Mouse (Mus musculus): ENCODE measurements around the gene Olfr68. TPM values are rescaled to one million over a fixed set of nuclear protein-coding genes. Genes with fewer than 3 reads are reported as not detected.
"Not testable (repeated sequence)": the region's sequence is repeated elsewhere in the genome, so short reads cannot be mapped to it uniquely, and the experiment has no call there.

The Olfr68 gene
- total and polyA plus RNA-seq, 2 experiments from 2014 or later = not detected

DNA sequence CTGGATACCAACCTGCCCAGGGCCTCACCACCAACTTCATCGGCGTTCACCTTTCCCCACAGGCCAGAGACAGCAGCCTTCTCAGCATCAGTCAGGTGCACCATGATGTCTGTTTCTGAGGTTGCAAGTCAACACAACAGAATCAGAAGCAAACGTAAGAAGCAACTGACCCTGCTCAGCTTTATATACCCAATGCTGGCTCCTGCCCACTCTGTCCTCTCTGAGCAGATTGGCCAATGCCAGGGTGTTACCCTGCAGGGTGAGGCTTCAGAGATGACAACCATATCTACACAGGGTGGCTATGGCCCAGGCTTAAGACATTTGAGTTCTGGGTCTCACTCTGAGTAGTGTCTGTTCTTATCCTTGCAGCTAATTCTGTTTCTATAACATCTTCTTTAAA, 34.3 kb upstream of the Olfr68 start, which contains the start of gene Hbb-bt:
Gene Hbb-bt, minus strand, starts transcription at position 231 of the 400 bp plus-strand sequence.
- Histone ChIP-seq H3K9ac (replicated peaks; ENCODE audit: low read length, poor library complexity, severe bottlenecking) (no peak within 1 kb of the TSS), H3K27ac (ENCODE audit: low read depth, low read length) (no peak within 1 kb of the TSS), H3K4me1 (ENCODE audit: insufficient read depth, low read length) (no peaks in the 10 kb centered on the region), H3K4me3 (ENCODE audit: low read depth, low read length) (no peak within 1 kb of the TSS), H3K4me2 (ENCODE audit: low read depth, low read length, poor library complexity, severe bottlenecking) (no peak within 1 kb of the TSS), H3K27me3 (ENCODE audit: insufficient read depth, low read length) (no peaks in the 10 kb centered on the region), H3K36me3 (ENCODE audit: insufficient read depth, low read length) (no peaks in the 10 kb centered on the region), H3K9me3 (ENCODE audit: low read length) (no peaks in the 10 kb centered on the region)
- DNase-seq (ENCODE audit: low spot score) = no peak
- no peak for TF ChIP-seq CTCF (IDR thresholded peaks at IDR 0.05)
- ATAC-seq (ENCODE audit: low FRiP score) = no peak
- 96% methylated on average over 2 of the region's 3 CpGs for WGBS

DNA sequence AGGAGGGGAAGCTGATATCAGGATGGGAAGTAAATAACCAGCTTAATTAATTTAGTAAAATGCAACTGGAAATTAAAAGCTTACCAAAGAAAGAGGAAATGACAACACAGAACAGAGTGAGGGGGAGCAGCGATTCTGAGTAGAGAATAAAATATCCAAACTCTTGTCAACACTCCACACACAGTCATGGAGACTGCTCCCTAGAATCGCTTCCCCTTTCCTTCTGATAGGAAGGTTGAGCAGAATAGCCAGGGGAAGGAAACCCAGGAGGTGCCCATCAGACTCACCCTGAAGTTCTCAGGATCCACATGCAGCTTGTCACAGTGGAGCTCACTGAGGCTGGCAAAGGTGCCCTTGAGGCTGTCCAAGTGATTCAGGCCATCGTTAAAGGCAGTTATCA, 33.7 kb upstream of the Olfr68 start:
- not testable (repeated sequence) for H3K9ac ChIP-seq (replicated peaks; ENCODE audit: low read length, poor library complexity, severe bottlenecking); H3K27ac ChIP-seq (ENCODE audit: low read depth, low read length); ATAC-seq (ENCODE audit: low FRiP score); H3K27me3 ChIP-seq (ENCODE audit: insufficient read depth, low read length); H3K4me3 ChIP-seq (ENCODE audit: low read depth, low read length); H3K4me1 ChIP-seq (ENCODE audit: insufficient read depth, low read length); H3K4me2 ChIP-seq (ENCODE audit: low read depth, low read length, poor library complexity, severe bottlenecking); H3K9me3 ChIP-seq (ENCODE audit: low read length); DNase-seq (ENCODE audit: low spot score); H3K36me3 ChIP-seq (ENCODE audit: insufficient read depth, low read length)
- no CpG with 5 or more reads among the region's 3 CpGs for WGBS

DNA sequence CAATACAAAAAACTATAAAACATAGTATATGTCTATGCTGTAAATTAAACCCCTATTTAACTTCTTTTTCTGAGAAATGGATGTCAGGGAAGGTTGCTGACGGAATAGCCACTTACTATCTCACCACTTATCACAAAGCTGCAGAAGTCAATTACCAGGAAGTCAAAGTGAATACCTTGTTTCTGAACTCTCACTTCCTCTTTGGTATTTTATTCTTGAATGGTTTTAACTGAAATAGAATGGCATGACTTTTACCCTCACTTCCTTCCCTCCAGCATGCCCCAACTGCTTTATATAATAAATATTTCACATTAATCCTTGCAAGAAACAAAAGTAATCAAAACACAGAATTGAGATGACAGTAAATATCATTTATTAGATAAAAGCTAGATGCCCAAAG, 32.7 kb upstream of the Olfr68 start:
- no peak for ATAC-seq (ENCODE audit: low FRiP score)
- 52% methylated on average over 1 of the region's 1 CpGs for WGBS
- TF ChIP-seq CTCF (IDR thresholded peaks at IDR 0.05) = no peak

DNA sequence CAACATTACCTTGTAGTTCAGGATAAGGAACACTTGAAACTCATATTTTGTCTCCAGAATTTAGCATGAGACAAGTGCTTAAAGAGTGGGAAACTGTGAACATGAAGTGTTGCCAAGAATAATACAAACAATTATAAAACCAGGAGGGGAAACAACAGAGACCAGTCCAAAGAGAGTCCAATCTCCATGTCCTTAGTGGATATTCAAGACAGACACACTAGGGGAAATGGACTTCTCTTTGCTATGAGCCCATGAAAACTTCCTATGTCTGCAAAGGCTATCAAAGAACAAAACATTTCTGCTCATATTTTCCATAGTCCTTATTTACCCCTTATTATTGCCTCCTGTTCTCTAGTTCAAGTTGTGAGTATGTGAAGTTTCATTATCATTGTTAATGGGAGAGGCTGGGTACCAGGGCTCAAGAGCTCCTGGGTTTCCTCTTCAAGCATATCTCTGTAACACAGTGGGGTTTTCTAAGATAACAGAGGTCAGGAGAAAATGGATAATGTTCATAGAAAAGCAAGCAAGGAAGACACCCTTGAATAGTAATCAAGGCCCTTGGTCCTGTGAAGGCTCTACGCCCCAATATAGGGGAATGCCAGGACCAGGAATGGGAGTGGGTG, 31.8 kb upstream of the Olfr68 start:
- Histone ChIP-seq H3K9me3 (ENCODE audit: low read length) (no peaks in the 10 kb centered on the region), H3K36me3 (ENCODE audit: insufficient read depth, low read length) (no peaks in the 10 kb centered on the region), H3K4me1 (ENCODE audit: insufficient read depth, low read length) (no peaks in the 10 kb centered on the region), H3K9ac (replicated peaks; ENCODE audit: low read length, poor library complexity, severe bottlenecking) (no peak overlapping the region), H3K4me2 (ENCODE audit: low read depth, low read length, poor library complexity, severe bottlenecking) (no peak overlapping the region), H3K27ac (ENCODE audit: low read depth, low read length) (no peak overlapping the region), H3K4me3 (ENCODE audit: low read depth, low read length) (no peak overlapping the region), H3K27me3 (ENCODE audit: insufficient read depth, low read length) (no peaks in the 10 kb centered on the region)
- TF ChIP-seq CTCF (IDR thresholded peaks at IDR 0.05) = no peak
- no peak for DNase-seq (ENCODE audit: low spot score)
- 81% methylated on average over 1 of the region's 1 CpGs for WGBS
- no peak for ATAC-seq (ENCODE audit: low FRiP score)

More for the DNA sequence above, 32.7 kb upstream of the Olfr68 start:
- Histone ChIP-seq H3K4me1 (ENCODE audit: insufficient read depth, low read length) (no peaks in the 10 kb centered on the region), H3K27me3 (ENCODE audit: insufficient read depth, low read length) (no peaks in the 10 kb centered on the region), H3K36me3 (ENCODE audit: insufficient read depth, low read length) (no peaks in the 10 kb centered on the region), H3K4me3 (ENCODE audit: low read depth, low read length) (no peak overlapping the region), H3K9me3 (ENCODE audit: low read length) (no peaks in the 10 kb centered on the region), H3K27ac (ENCODE audit: low read depth, low read length) (no peak overlapping the region), H3K4me2 (ENCODE audit: low read depth, low read length, poor library complexity, severe bottlenecking) (no peak overlapping the region), H3K9ac (replicated peaks; ENCODE audit: low read length, poor library complexity, severe bottlenecking) (no peak overlapping the region)
- no peak for DNase-seq (ENCODE audit: low spot score)

DNA sequence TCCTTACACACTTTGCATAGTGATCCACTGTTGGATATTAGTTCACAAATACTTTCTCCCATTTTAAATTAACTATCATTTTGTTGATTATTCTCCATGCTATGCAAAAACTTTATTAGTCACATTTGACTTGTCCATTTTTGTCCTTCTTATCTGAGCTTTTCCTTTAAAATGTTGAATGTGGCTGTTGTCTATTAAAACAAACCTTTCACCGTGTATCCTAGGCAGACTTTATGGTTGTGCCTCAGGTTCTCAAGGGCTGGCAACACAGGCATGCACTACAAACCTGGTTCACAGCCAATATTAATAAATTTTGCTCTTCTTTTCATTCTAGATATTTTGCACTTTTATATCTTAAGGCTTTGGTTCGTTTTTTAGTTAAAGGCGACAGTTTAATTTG, 31.2 kb upstream of the Olfr68 start:
- WGBS = 81% methylated on average over 3 of the region's 3 CpGs
- H3K36me3 ChIP-seq (ENCODE audit: insufficient read depth, low read length) = no peaks in the 10 kb centered on the region
- H3K27me3 ChIP-seq (ENCODE audit: insufficient read depth, low read length) = no peaks in the 10 kb centered on the region
- no peak for TF ChIP-seq CTCF (IDR thresholded peaks at IDR 0.05)
- H3K9me3 ChIP-seq (ENCODE audit: low read length) = no peaks in the 10 kb centered on the region
- DNase-seq (ENCODE audit: low spot score) (no peak), ATAC-seq (ENCODE audit: low FRiP score) (no peak)
- H3K27ac ChIP-seq (ENCODE audit: low read depth, low read length) = no peak overlapping the region
- no peak overlapping the region for H3K9ac ChIP-seq (replicated peaks; ENCODE audit: low read length, poor library complexity, severe bottlenecking)
- H3K4me1 ChIP-seq (ENCODE audit: insufficient read depth, low read length) = no peaks in the 10 kb centered on the region
- no peak overlapping the region for H3K4me2 ChIP-seq (ENCODE audit: low read depth, low read length, poor library complexity, severe bottlenecking)
- no peak overlapping the region for H3K4me3 ChIP-seq (ENCODE audit: low read depth, low read length)

DNA sequence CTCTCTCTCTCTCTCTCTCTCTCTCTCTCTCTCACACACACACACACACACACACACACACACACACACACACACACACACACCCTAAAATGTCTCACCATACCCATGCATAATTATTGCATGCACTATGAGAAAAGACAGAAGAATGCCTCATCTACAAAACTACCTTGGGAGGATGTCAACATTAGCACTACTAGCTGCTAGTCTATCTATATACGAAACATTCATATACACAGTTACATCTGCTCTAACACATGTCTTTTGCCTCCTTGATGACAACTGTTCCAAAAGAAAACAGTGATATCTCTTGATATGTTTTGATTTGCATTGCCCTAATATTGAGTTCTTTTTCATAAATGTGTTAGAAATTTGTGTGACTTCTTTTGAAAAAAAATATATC, 30.8 kb upstream of the Olfr68 start:
- no peak for TF ChIP-seq CTCF (IDR thresholded peaks at IDR 0.05)
- no peak for DNase-seq (ENCODE audit: low spot score)
- H3K4me1 ChIP-seq (ENCODE audit: insufficient read depth, low read length) = no peaks in the 10 kb centered on the region
- no peaks in the 10 kb centered on the region for H3K36me3 ChIP-seq (ENCODE audit: insufficient read depth, low read length)
- WGBS = 78% methylated on average over 1 of the region's 1 CpGs
- H3K4me2 ChIP-seq (ENCODE audit: low read depth, low read length, poor library complexity, severe bottlenecking) = no peak overlapping the region
- no peaks in the 10 kb centered on the region for H3K27me3 ChIP-seq (ENCODE audit: insufficient read depth, low read length)
- H3K9me3 ChIP-seq (ENCODE audit: low read length) = no peaks in the 10 kb centered on the region
- H3K27ac ChIP-seq (ENCODE audit: low read depth, low read length) = no peak overlapping the region
- no peak overlapping the region for H3K9ac ChIP-seq (replicated peaks; ENCODE audit: low read length, poor library complexity, severe bottlenecking)
- no peak for ATAC-seq (ENCODE audit: low FRiP score)
- no peak overlapping the region for H3K4me3 ChIP-seq (ENCODE audit: low read depth, low read length)

All from midbrain, postnatal 0 days (tissue).